Mouse (Mus musculus) embryonic facial prominence, embryonic 14.5 days (tissue): ENCODE results near the gene Enam. TPM values are rescaled to one million over a fixed set of nuclear protein-coding genes. Genes with fewer than 3 reads are reported as not detected.
"Not testable (repeated sequence)": the region's sequence is repeated elsewhere in the genome, so short reads cannot be mapped to it uniquely, and the experiment has no call there.

Experiments used
- ATAC-seq: fragments of 200-750 bp; cut with Nextera tagmentation; 2 replicates; pipeline ENCODE4 v1.8.0; 2017; ENCODE audit warnings: low read depth, moderate number of reproducible peaks, moderate TSS enrichment
- DNase-seq: peaks from one replicate; pipeline ENCODE4 v3.0.0-alpha.2; 2015; ENCODE audit warnings: low spot score
- H3K27ac ChIP-seq: fragments of 300-500 bp; sonication (generic); replicated peaks from 2 replicates; pipeline ENCODE4 v1.5.1; 2014; ENCODE audit warnings: low read depth, mild to moderate bottlenecking, low read length, moderate library complexity
- H3K27me3 ChIP-seq: fragments of 300-500 bp; sonication (generic); replicated peaks from 2 replicates; pipeline ENCODE4 v1.6.1; 2014; ENCODE audit warnings: low read length; ENCODE audit not compliant: control insufficient read depth, insufficient read depth
- H3K36me3 ChIP-seq: fragments of 300-500 bp; sonication (generic); 2 replicates; pipeline ENCODE4 v1.6.1; 2014; ENCODE audit warnings: low read length, mixed read lengths; ENCODE audit not compliant: control insufficient read depth, insufficient read depth
- H3K4me1 ChIP-seq: fragments of 300-500 bp; sonication (generic); 2 replicates; pipeline ENCODE4 v1.6.1; 2014; ENCODE audit warnings: antibody characterized with exemption, low read length; ENCODE audit not compliant: control insufficient read depth, insufficient read depth
- H3K4me2 ChIP-seq: fragments of 300-500 bp; sonication (generic); 2 replicates; pipeline ENCODE4 v1.6.1; 2014; ENCODE audit warnings: low read depth, mild to moderate bottlenecking, low read length, moderate library complexity, mixed read lengths
- H3K4me3 ChIP-seq: fragments of 300-500 bp; sonication (generic); 2 replicates; pipeline ENCODE4 v1.5.1; 2014; ENCODE audit warnings: low read depth, mild to moderate bottlenecking, low read length
- H3K9ac ChIP-seq: fragments of 300-500 bp; sonication (generic); 2 replicates; pipeline ENCODE4 v1.6.1; 2014; ENCODE audit warnings: low read depth, mild to moderate bottlenecking, low read length, moderate library complexity, mixed read lengths
- H3K9me3 ChIP-seq: fragments of 300-500 bp; sonication (generic); 2 replicates; pipeline ENCODE4 v1.6.1; 2016; ENCODE audit warnings: low read length; ENCODE audit not compliant: control insufficient read depth
- WGBS: fragments of 180-500 bp; shearing (Covaris S2); extraction: QIAGEN DNeasy Blood & Tissue Kit; methylation state at CpG from one replicate; pipeline ENCODE4 v1.1.7; 2014; 5-methylcytosine and 5-hydroxymethylcytosine counted together
- polyA plus RNA-seq: library from polyadenylated mRNA; unstranded; fragments of >200 nt; fragmentation: Nextera tagmentation; extraction: Ambion mirVana; gene quantifications from 2 replicates; pipeline ENCODE4 v1.2.1, GENCODE M21; 2014

Enam gene
- polyA plus RNA-seq, 1 experiment from 2014 or later, result not detected

DNA sequence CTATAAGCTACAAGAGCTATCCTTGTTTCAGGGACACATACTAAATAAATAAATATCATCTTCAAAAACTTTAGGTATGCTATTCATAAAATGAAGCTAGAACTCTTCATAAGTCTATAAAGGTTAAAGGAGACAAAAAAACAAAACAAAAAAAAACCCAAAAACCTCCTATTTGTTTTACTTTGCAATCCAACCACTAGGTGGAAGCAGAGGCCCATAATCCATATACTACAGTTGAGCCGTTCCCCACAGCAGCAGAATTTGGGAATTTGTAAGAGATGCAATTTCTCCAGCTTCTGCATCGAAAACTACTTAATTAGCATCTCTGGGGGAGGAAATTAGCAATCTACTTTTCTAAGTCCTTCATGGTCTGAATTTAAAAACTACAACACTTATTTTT, 31.5 kb downstream of the Enam start:
- ATAC-seq, result 0 out of 2 replicates have a peak, but pooled peaks have one; percentile 44
- DNase-seq, result peak; percentile 68
- Histone ChIP-seq H3K4me2 (no peak overlapping the region), H3K36me3 (no peaks in the 10 kb centered on the region), H3K9ac (no peak overlapping the region), H3K4me1 (no peaks in the 10 kb centered on the region), H3K9me3 (no peaks in the 10 kb centered on the region), H3K4me3 (no peak overlapping the region), H3K27me3 (no peaks in the 10 kb centered on the region), H3K27ac (no peak overlapping the region)
- 4% methylated on average over 2 of the region's 2 CpGs for WGBS

GRCm38 (mm10) chr5:88527657-88528056, 39.9 kb downstream of the Enam start, which contains the start of gene Jchain:
Gene Jchain (minus strand): TSS chr5:88527891.
- WGBS, result 81% methylated on average over 3 of the region's 3 CpGs
- Histone ChIP-seq H3K27ac (no peak within 1 kb of the TSS), H3K4me3 (no peak within 1 kb of the TSS), H3K9ac (no peak within 1 kb of the TSS), H3K4me1 (no peaks in the 10 kb centered on the region), H3K27me3 (no peaks in the 10 kb centered on the region), H3K36me3 (no peaks in the 10 kb centered on the region), H3K4me2 (no peak within 1 kb of the TSS), H3K9me3 (no peaks in the 10 kb centered on the region)
- DNase-seq (no peak), ATAC-seq (no peak)

DNA sequence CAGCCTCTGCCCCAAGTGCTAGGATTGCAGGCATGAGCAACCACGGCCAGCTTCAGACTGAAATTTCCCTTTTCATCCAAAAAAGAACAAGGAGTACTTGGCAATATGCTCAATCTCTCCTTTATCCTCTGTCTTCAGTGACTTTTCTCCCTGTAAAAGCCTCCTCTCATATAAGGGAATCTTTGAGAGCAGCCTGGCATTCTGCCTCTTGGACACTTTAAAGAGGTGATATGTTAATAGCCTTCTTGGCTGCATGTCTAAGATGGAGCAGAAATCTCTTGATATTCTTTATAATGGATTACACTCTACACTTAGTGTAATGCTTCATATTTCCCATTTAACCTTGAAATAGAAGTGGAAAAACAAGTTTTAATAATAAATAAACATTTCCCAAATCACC, 43.1 kb downstream of the Enam start:
- no peak overlapping the region for H3K27ac ChIP-seq
- ATAC-seq (no peak), DNase-seq (no peak)
- no peaks in the 10 kb centered on the region for H3K36me3 ChIP-seq
- no peak overlapping the region for H3K4me3 ChIP-seq
- H3K9me3 ChIP-seq, result no peaks in the 10 kb centered on the region
- WGBS, result 76% methylated on average over 1 of the region's 1 CpGs
- no peak overlapping the region for H3K4me2 ChIP-seq
- H3K9ac ChIP-seq, result no peak overlapping the region
- H3K27me3 ChIP-seq, result no peaks in the 10 kb centered on the region
- no peaks in the 10 kb centered on the region for H3K4me1 ChIP-seq

DNA sequence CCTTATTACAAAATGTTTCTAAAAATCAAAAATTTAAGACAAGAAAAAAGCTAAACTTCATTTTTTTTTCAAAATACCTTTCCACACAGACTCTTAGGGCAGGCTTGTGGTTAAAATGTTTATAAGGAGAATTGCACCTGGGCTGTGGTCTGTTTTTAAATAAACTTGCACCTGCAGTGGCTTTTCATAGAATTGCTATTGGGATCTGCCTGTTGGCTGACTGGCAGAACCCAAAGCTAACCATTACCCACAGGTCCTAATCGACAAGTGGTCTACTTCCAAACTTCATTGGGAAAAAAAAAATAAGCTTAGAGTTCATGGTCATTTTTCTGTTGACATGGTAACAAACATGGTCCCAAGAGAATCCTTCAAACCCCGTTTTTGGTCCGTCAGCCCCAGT, 46.9 kb downstream of the Enam start:
- Histone ChIP-seq H3K4me3 (no peak overlapping the region), H3K9me3 (no peaks in the 10 kb centered on the region), H3K27me3 (no peaks in the 10 kb centered on the region), H3K27ac (no peak overlapping the region), H3K9ac (no peak overlapping the region), H3K36me3 (no peaks in the 10 kb centered on the region), H3K4me1 (no peaks in the 10 kb centered on the region), H3K4me2 (no peak overlapping the region)
- DNase-seq, result no peak
- no peak for ATAC-seq
- 65% methylated on average over 3 of the region's 3 CpGs for WGBS

DNA sequence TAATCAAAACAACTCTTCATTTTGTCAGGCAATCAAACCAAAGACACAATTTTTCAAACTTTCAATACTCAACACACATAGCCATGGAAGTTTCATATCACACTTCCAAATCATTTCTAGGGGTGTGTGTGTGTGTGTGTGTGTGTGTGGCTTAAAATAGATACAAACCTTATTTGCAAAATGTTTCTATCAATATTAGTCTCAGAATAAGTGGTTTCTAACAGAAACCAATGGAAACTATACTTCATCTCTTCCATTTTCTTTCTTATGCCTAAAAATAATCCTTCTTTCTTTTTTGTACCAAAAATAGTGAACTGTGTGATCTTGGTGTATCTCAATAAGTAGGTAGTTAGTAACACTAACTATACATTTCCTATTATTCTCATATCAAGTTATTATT, 53.1 kb downstream of the Enam start:
- no peaks in the 10 kb centered on the region for H3K4me1 ChIP-seq
- H3K27me3 ChIP-seq, result no peaks in the 10 kb centered on the region
- H3K9ac ChIP-seq, result no peak overlapping the region
- no peak overlapping the region for H3K27ac ChIP-seq
- H3K36me3 ChIP-seq, result no peaks in the 10 kb centered on the region
- no peak overlapping the region for H3K4me3 ChIP-seq
- DNase-seq (no peak), ATAC-seq (no peak)
- no peaks in the 10 kb centered on the region for H3K9me3 ChIP-seq
- no peak overlapping the region for H3K4me2 ChIP-seq

GRCm38 (mm10) chr5:88542651-88543282, 55.0 kb downstream of the Enam start:
- no peak overlapping the region for H3K4me2 ChIP-seq
- H3K36me3 ChIP-seq, result no peaks in the 10 kb centered on the region
- no peaks in the 10 kb centered on the region for H3K9me3 ChIP-seq
- DNase-seq (peak; percentile 68), ATAC-seq (peak; percentile 77)
- no peak overlapping the region for H3K27ac ChIP-seq
- no peaks in the 10 kb centered on the region for H3K4me1 ChIP-seq
- no peak overlapping the region for H3K9ac ChIP-seq
- no peaks in the 10 kb centered on the region for H3K27me3 ChIP-seq
- no peak overlapping the region for H3K4me3 ChIP-seq
- WGBS, result 58% methylated on average over 5 of the region's 5 CpGs

GRCm38 (mm10) chr5:88544411-88544810, 56.6 kb downstream of the Enam start:
- whole genome bisulfite sequencing, result 88% methylated on average over 1 of the region's 1 CpGs
- not testable (repeated sequence) for H3K4me1 ChIP-seq, H3K9ac ChIP-seq, H3K27ac ChIP-seq, H3K36me3 ChIP-seq, DNase-seq, H3K4me3 ChIP-seq, ATAC-seq, H3K4me2 ChIP-seq, H3K9me3 ChIP-seq, H3K27me3 ChIP-seq

DNA sequence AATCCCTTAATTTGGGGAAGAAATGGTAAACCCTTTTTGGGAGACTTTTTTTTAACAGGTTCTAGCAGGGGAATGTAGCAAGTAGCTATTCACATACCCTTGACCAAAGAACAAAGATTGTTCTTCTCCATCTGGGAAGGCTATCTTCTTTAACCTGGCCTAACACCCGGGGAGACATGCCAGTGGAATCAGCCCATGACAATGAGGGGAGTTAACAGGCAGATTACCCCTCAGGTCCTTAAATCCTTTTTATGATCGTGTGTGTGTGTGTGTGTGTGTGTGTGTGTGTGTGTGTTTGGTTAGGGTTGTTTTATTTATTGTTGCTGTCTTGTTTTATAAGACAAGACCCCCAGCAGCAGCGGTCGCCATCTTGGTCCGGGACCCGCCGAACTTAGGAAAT, 57.8 kb downstream of the Enam start:
- Histone ChIP-seq H3K36me3 (no peaks in the 10 kb centered on the region), H3K4me1 (no peaks in the 10 kb centered on the region), H3K9me3 (no peaks in the 10 kb centered on the region), H3K27me3 (no peaks in the 10 kb centered on the region), H3K4me3 (no peak overlapping the region), H3K27ac (no peak overlapping the region), H3K9ac (no peak overlapping the region), H3K4me2 (no peak overlapping the region)
- DNase-seq (no peak), ATAC-seq (no peak)
- WGBS, result 84% methylated on average over 7 of the region's 7 CpGs
